Mouse (Mus musculus) adrenal gland, adult 2 months (tissue): ENCODE measurements at regions not wholly inside any gene's neighbourhood (a gene's known extent, or its start where the extent isn't known, plus 50 kb on each side); places are given as distances from the start of the nearest gene placed in this dataset.
A peak's percentile ranks its signal among the peaks of the same experiment; 100 is the strongest.

Experiments
- DNase-seq: peaks from one replicate; pipeline ENCODE4 v3.0.0; 2021

GRCm38 (mm10) chr9:68072624-68073023, 232.4 kb downstream of the Vps13c start:
- no peak for DNase-seq

DNA sequence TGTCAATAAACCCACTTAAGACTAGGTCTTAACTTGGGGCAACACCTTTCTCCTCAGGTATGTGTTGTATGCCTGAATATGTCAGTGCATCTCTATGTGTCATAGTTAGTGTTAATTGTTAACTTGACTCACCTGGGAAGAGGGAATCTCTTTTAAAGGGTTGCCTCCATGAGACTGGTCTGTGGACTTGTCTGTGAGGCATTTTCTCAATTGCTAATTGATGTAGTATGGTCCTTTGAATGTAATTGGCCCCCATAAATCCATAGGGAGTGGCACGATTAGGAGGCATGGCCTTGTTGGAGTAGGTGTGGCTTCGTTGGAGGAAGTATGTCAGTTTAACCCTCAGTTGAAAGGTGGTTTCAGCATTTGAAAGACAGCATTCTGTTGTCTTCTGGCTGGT, 237.1 kb downstream of the Vps13c start:
- DNase-seq, result no peak

DNA sequence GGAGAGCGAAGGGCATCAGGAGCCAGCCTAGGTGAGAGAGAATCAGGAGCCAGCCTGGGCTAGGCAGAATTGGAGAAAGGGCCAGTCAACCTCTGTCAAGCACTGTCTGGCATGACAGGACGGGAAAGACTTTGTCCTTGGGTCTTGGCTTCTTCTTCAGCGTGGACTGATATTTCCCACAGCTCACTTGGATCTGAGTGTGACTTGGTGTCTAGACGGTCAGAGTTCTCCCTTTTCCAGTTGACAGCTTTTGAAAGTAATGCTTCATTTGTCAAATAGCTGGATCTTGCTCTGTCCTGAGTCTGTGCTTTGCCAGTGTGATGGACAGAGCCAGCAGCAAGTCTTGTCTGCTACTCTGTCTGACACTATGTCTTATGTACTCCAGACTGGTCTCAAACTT, 243.1 kb downstream of the Vps13c start:
- no peak for DNase-seq

DNA sequence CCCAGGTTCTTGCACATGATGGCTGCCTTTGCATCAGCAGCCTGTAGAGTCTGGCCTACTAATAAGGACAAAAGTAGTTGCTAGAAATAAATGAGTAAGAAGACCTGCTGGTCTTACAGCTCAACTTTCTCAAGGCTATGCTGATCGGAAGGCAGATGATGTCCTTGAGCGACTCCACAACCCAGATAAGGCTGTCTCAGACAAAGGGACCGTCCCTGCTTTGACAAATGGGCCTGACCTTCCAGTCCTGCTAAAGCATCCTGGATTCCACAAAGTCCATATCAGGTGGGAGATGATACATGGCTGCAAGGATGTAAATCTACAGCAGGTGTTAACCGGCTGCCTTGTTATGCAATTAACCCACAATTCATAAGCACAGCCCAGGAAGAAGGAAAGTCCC, 244.8 kb downstream of the Vps13c start:
- peak; percentile 72 for DNase-seq

GRCm38 (mm10) chr9:68094561-68094960, 254.4 kb downstream of the Vps13c start:
- no peak for DNase-seq

DNA sequence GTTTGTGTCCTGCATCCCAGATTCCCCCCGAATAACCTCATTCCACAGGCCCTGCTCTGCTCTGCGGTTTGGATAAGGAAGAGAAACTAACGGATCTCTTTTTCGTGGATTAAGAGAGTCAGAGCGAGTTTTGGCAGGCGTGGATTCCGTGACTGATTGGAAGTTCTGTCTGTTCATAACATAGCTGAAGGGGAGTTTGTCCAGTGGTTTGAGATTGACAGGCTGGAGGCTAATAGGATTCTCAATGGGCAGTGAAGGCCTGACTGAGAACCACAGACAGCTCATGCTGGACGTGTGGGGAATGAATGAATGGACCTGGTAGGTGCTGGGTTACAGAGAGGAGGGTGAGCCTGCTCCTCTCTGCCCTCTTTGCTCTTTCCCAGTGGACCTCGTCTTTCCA, 269.6 kb downstream of the Vps13c start:
- DNase-seq, result no peak

DNA sequence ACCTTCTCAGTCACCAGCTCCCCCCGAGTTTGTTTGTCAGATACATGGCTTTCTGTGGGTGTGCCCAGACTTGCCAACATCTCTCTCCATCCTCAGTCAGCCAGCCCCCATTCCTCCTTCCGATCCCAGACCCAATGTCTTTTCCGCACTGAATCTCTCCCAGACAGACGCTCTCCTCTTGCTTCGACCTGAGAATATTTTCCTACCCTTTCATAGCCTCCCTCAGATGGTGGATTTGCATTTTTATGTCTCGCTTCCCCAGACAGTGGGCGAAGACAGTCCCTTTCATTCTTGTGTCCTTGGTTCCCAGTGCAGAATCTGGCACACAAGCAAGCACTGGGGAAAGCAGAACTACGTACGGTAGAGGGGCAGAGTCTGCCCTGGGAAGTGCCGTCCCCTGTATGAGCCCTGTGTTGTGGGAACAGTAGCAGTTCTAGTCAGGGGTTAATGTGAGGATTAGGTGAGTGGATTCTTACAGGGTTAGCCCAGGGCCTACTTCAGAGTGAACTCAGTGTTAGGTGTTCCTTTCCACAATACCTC, 275.0 kb downstream of the Vps13c start:
- no peak for DNase-seq

- DNase-seq, result no peak
These were observed 276.1 kb downstream of the Vps13c start for GRCm38 (mm10) chr9:68116221-68116741.

- DNase-seq, result no peak
These were observed 278.1 kb downstream of the Vps13c start for GRCm38 (mm10) chr9:68118266-68118665.

DNA sequence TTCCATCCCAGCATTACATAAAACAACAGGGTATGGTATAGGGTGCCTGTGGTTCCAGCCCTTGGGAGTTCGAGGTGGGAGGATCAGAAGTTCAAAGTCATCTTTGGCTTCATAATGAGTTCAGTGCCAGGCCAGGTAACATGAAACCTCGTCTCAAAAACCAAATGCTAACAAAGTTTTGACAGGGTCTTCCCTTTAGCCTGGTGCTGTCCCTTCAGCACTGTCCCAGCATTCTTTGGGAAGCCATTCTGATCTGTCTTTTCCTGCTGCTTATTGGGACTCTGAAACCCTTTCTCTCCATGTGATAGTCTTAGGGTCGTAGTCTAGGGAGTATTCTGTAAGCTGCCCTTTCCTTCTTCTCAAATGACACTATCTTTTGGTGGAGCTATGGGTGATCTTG, 282.1 kb downstream of the Vps13c start:
- no peak for DNase-seq

GRCm38 (mm10) chr9:68131263-68131662, 291.1 kb downstream of the Vps13c start:
- no peak for DNase-seq

DNA sequence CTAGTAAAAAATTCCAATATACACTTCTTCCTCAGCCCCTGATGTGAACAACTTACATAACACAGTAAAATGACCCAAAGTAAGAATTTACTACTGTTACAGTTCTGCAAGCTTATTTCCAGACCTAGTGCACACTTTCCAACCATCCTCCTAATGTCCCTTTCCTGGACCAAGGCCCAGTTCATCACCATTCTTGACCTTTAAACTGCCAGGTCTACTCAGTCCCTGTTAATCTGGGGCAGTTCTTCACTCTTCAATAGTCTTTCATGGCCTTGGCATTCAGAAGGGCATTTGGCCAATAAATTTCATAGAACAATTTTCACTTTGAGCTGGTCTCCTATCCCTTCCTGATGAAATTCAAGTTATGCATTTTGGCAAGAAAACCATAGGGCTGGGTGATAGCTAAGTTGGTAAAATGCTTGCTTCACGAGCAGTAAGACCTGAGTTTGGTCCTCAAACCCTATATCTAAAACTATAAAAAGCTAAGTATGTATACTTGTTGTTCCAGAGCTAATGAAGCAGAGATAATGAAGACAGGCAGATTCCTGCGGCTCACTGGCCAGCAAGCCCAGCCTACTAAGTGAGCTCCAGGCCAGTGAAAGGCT, 295.4 kb downstream of the Vps13c start:
- peak; percentile 66 for DNase-seq

DNA sequence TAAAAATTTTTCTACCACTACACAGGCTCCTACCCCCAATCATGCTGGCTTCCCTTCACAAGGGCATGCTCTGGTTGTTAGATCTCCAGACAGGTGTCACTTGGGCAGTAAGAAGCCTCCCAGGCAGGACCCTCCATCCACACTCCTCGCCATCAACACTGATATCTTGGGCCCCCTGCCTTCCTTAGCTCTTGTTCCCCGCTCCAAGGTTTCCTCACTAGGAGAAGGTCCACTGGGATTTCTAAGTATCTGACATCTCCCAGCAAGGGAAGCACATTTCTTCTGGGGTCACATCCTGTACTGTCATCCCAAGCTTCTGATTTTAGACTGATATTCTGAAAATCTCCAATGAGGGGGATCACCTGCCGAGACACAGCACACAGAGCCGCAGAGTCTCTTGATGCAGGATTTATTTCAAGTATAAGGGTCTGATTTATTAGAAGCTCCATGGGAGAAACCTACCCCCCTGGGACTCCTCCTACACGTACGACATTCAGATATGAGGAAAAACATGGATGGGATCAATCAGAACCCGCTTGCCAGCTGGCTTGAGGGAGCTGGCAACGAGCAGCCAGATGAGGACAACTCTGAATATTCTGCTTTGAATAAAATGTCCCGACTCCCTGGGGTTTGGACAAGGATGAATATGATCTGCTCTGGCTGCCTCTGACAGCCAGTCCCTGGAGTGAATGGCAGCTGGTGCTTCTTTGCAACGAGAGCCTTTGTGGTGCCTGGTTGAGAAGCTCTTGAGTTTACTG, 322.8 kb downstream of the Vps13c start:
- DNase-seq, result no peak

DNA sequence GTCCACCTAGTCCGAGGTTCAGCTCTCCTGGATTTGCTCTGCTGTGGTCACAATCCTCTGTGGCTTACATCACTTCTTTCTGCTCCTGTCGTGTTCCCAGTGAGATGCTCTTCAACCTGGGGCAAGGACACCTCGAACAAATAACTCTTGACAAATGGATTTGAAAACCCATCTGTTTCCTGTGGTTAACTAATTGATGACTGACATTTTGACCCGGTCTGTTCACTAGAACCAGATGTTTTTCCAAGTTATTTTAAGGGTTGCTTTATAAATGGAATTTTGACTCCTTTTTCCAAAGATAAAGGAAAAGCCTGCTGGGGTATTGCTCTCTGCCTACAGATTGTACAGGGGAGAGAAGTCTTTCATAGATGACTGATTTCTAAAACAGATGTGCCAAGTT, 326.4 kb downstream of the Vps13c start:
- no peak for DNase-seq

DNA sequence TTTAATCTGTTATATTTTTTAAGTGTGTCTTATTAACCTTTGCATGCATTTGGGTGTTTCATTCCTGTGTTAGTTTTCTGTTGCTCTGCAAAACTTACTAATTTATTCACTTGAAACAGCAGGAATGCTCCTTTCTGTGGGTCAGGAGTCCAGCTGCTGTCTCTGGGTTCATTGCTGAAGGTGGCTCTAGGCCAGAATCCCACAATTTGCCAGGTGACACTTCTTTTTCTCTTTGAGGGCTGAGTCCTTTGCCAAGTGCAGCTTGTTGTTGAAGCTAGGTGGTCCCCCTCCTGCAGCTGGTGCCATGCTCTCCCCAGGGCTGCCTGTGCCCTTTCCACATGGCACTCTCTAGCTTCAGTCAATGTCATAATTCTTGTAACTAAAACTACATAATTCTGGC, 348.7 kb downstream of the Vps13c start:
- no peak for DNase-seq

DNA sequence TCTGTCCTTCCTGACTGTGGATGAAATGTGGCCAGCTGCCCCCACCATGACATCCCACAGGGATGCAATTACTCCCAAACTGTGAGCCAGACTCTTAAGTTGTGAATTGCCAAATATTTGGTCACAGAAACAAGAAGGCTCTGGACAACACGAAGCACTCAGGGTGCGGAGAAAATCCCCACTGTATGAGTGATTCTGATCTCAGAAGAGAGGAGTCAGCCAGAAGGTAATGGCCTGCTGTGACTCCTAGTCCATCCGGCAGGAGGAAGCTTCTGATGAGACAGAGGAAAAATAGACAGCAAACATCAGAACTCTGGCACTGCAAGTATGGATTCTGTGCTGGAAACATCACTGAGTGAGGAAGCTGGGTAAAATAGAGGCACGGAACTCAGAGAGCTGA, 359.6 kb downstream of the Vps13c start:
- no peak for DNase-seq

DNA sequence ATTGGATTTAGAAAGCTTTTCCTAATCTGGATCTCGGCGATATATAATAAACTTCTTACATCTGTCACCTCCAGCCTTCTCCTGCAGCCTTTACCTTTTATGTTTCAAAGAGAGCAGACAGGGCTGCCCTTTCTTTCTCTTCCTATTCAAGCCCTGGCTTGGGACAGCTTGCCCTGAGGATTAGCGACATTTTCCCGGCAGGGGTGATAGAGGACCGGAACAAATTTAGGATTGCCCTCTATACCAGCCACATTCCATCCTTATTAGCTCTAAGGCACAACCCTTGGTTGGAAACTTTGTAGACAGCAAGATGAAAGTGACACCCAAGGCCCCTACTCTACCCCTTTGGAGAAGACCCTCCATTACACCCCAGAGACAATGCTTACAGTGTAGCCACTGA, 360.8 kb downstream of the Vps13c start:
- DNase-seq, result no peak

DNA sequence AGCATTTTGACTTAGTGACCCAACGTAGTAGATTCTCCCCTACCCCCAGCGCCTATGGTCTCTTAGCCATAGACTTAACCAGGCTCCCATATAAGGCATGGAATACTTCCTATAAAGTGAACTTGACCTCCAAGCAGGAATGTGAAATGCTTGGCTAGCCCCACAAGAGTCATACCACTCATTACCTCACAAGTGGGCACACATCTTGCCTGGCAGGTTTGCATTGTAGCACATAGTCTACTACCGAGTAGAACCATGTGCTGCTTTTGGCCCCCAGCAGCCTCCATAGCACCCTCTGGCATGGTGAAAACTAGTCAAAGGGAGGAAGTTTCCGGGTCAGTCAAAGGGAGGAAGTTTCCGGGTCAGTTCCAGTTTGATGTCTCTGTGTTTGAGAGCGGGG, 385.5 kb downstream of the Vps13c start:
- no peak for DNase-seq

GRCm38 (mm10) chr9:68231131-68231530, 390.9 kb downstream of the Vps13c start:
- DNase-seq, result peak; percentile 60

DNA sequence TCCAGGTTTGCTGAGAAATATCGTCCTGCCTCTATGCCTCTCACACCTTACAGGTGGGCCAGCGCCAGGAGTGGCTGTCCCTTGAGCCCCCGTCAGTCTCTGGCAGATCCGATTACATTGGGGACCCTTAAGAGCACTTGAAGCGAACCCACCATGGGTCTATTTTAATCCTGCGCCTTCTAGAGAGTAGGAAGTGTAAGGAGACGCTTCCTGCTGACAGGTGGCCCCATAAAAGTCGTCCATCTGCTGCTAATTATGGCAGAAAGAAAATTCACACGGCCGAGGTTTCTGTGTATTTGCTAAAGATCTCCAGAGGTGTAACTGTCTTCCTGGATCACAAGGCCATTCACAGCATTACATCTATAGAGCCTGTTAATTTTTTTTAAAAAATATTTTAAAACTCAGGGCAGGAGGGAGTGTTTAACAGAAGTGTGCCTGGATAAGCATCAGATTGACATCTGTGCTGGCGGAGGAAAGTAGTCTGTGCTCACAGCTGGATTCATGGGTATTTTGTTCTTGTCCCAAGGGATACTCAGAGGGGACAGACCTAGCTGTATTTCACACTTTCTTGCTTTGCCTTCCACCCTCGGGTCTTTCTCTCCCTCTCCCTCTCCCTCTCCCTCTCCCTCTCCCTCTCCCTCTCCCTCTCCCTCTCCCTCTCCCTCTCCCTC, 394.9 kb downstream of the Vps13c start:
- DNase-seq, result no peak

DNA sequence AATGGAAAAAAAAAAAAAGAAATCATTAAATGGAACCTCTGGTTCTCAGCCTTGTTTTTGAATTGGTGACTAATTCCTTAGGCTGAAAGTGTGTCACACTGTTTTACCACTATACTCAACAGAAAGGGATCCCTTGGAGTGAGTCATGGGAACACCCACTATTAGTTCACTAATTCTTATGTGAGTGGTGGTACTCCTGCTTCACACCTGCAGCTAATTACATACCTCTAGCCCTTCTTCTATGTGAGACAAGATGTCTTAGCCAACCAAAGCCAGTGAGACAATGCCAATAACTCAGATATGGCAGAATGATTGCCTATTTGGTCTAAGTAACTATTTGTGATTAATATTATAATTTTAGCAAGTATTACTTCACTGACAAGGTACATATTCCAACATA, 398.9 kb downstream of the Vps13c start:
- DNase-seq, result no peak

GRCm38 (mm10) chr9:68239551-68239950, 399.4 kb downstream of the Vps13c start:
- no peak for DNase-seq

DNA sequence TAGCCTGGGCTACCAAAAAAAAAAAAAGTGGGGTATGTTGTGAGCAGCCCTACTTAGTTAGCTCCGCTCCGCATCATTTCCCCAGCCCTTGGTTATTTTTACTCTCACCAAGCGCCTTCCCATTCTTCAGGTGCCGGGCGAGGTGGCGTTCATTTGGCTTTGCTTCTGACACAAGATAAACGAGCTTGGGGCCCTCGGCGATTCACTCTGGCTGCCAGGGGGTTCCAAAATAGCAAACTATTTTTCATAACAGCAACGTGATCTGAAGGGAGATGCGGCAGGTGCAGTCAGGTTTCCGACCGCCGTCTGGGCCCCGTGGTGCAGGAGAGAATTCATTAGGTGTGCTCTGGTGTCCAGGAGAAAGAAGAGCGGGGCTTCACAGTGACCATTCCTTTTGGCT, 403.6 kb upstream of the Rora start:
- DNase-seq, result no peak
